Mouse (Mus musculus) adrenal gland, postnatal 36 days (tissue): ENCODE results near the gene Prox2. TPM values are rescaled to one million over a fixed set of nuclear protein-coding genes. Genes with fewer than 3 reads are reported as not detected.

ENCODE experiments used
- DNase-seq, 2 experiments: peaks; one replicate each; pipeline ENCODE4 v3.0.0; 2021; ENCODE audit warnings: mixed read lengths in 1 of 2
- total RNA-seq, 2 experiments: library from RNA; stranded (reverse); gene quantifications; 2 replicates each; pipeline ENCODE4 v1.2.3; 2021

The Prox2 gene
- total RNA-seq, 2 experiments from 2014 or later, result 2.5 to 4.9 TPM

DNA sequence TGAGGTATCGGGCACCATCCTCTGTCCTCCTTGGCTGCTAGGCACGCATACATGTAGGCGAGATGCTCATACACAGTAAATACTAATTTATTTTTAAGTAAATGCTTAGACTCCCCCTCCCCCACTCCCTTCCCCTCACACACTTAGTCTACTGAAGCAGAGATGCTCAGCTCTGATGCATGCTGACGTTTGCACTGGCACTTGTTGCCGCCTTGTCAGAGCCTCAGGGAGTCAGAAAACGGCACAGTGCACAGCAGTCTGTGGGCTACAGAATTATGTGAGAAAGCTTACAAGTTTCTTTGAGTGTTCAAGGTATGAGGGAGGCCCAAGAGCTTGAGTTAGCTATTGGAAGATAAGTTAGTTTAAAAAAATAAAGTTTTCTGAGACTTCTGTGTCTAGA is 20.8 kb upstream of the Prox2 start:
- no peak for DNase-seq

DNA sequence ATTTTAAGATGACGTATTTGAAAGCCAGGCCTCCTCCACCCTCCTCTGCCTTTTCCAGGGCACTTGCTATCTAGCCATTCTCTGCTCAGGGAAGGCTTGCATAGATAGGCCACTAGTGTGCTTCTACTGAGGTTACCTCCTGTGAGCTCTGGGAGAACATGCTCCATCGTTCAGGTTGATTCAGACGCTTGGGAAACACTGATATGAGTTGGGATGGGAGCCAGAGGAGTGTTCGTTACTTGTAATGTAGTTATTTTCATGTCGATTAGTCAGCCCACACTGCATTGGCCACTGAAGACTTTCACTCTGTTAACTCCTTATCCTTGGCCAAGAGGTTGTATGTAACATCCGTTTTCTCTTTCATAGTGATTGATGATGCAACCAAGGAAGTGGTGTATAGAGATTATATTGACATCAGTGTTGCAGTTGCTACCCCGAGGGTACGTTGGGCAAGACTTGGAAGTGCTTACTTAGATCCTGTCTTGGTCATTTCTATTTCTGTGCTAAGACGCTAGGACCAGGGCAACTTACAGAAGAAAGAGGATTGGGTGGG is 18.9 kb upstream of the Prox2 start:
- no peak for DNase-seq

DNA sequence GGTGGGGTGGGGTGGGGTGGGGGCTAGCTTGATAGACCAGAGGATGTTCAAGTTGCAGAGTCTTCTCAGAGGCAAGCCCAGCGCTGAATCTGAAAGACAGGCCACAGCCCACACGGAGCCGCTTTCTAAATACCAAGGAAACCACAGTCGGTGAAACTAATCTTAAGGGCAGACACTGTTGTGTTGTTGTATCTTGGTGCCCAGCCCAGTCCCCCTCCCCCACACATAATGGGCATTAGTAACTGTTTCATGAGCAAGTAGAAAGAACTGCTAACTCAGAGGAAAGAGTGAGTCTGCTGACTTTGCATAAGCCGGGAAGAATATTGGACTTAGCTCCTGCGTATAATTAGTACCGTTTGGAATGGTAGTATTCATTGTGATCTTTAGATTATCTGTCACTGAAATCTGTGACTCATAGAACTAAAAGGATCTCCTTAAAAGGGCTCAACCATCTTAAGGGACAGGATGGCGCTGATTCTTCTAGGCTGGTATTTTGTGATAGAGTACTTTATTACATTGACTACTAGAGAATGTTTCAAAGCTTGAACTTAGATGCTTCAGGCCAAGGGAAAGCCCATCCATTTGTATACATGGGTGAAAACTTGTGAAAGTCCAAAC is 16.5 kb upstream of the Prox2 start:
- no peak for DNase-seq

DNA sequence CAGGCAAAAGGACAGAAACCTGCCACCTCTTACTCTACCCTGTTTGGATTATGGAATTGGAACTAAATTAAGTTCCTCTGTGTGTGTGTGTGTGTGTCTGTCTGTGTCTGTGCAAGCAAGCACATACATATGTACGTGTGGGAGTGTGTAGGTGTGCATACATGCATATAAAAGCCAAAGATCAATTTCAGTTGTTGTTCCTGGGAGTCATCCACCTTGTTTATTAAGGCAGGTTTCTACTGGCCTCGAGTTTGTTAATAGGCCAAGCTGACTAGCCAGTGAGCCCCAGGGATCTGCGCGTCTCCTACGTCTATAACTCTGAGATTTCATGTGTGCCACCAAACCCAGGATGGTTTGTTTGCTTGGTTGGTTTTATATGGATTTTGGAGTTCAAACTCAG is 14.2 kb upstream of the Prox2 start:
- DNase-seq, result no peak

DNA sequence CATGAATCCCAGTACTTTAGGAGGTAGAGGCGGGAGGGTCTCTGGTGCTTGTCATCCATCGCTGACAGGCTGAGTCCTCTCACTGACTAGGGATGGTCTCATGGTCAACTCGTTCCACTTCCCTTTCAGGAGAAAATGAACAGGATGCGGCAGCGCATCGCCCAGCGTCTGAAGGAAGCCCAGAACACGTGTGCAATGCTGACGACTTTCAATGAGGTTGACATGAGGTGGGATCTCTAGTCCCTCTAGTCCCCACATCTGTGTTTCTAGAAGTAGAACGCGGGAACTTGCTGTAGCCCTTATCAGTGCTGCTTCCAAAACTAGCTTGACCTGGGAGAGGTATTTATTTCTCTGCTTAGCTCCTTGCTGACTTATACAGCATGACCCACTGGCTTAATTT is 13.1 kb upstream of the Prox2 start:
- DNase-seq, result no peak

DNA sequence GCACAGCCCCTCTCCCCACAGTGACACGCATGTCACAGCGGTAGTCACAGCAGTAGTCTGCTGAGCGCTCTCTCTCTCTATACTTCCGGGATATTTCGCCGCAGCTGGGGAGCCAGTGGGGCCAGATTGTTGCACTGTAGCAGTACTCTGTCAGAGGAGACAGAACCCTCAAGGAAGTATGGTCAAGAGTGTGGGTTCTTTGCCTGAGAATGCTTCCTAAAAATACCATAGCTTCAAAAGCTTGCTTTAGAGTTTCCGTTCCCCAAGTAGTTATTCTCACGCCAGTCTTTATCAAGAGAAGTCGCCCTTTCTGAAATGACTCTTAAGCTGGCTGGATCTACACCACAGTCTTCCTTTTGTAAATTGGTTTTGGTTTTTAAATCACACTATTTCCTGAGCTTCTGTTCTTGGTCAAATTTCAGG is 12.6 kb upstream of the Prox2 start:
- DNase-seq, result no peak

DNA sequence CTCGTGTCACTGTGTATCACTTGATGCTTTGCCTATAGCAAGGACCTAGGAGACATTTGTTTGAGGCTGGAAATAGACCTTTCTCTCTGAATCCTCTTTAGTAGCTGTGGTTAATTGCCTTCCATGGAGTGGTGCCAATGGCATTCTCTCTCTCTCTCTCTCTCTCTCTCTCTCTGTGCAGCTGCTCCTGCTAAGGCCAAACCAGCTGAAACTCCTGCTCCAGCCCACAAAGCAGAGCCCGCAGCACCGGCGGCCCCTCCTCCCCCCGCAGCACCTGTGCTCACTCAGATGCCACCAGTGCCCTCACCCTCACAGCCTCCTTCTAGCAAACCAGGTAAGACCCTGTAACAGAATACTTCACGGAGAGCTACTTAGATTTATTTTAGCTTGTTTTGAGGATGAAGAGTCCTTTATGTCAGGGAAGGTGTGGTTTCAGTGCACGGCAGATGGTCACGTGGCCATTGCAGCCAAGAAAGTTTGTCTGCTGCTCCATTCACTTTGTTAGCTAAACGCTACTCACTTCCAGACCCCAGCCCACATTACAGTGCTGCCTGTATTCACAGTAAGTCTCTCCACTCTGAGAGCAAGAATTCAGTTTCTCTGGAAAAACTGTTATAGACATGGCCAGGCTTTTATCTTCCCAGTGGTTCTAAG is 11.4 kb upstream of the Prox2 start:
- no peak for DNase-seq

DNA sequence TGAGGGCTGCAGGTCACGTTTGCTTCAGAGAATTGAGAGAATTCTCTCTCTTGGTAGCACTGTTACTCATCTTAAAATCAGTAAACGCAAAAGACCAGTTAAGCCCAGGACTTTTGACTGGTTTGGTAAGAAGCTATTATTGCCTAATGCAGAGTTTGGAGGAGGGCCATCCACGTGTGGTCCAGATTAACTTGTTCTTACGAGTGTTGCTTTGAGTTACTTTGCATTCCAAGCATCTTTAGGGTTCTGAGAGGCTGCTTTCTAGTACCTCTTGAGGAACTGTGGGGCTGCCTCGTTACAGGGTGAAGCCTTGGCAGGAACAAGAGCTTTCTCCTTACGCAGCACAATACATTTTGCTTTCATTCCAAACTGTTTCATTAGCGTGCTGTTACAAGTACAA is 5.1 kb upstream of the Prox2 start:
- no peak for DNase-seq

DNA sequence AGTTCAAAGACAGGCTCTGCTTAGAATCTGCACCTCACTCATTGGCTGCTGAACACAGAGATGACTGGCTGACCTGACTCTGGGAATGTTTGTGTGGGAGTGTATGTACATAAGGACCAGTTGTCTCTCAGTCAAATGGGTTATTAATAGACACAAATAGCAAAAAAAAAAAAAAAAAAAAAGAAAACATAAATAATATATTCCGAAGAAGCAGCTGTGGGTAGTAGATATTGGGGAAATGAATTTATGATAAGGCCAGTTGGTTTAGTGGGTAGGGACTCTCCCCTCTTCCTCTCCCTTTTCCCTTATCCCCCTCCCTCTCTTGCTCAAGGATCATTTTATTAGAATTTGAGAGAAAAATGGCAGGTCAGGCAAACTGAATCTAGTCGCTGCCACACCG is 3.4 kb upstream of the Prox2 start:
- DNase-seq, result no peak

DNA sequence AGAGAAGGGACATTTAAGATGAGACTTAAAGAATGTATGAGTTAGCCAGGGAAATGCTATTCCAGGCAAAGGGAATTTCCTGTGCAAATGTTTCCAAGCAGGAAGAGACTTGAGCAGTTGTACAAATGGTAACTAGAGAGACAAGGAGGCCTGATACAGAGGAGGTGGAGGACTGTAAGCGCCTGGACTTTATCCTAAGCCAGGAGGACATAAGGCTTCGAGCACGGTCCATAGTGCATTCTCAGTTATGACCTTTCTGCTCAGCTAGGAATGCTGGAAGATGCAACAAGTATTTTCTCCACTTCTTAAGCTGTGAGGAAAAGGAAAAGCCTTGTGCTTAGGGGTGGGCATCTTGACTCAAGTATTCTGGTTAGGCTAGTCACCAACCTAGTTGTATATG is 2.8 kb upstream of the Prox2 start:
- no peak for DNase-seq

DNA sequence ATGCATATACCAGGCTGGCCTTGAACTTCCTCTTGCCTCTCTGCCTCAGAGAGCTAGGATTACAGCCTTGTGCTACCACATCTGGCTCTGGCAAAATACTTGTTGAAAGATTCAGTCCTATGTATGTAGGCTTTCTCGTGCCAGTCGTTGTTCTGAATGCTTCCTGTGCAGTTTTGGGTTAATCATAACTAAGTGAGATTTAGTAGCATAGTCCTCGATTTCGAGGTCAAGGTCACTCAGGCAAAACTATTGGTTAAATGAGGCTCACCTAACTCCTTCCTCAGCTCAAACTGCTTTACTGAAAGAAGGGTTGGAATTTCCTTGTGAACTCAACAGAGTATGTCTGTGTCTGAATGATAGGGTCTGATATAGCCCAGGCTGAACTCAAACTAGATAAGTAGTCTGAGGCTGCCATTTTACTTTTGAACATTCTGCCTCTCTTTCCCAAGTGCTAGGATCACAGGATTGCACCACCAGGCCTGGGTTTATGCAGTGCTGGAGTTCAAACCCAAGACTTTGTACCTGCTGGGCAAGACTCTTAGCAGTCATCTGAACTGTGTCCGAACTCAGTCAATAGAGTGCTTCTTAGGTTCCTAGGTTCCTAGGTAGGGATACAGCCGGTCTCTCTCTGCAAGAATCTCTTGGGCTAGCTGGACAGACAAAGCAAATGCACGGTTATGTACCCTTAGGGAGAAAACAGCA is 2.1 kb upstream of the Prox2 start:
- no peak for DNase-seq

DNA sequence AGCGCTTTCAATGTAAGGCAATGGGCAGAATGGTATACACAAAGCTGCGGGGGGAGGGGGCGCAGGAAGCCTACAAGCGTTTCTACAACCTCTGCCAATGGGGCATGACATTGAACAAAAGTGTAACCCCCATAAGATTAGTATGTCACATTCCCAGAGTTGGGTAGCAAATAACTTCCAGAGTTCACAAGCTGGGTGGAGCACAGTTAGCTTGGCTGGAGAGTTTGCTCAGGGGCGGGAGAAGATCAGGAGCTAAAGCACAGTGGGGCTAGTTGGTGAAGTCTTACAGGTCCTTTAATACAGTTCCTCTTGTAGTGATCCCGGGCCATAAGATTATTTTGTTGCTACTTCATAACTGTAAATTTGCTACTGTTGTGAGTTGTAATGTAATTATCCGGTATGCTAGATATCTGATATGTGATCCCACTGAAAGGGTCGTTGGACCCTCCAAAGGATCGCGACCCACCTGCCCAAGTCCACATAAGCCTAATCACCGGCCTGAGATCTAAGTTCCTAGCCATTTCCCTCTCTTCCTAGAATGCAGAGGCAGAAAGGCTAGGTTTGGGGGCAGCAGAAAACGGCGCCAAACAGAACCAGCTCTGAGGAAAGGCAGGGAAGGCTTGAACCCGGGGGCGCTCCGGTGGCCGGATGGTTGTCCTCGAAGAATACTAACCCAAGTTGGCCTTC is 405 bp downstream of the Prox2 start:
- no peak for DNase-seq

DNA sequence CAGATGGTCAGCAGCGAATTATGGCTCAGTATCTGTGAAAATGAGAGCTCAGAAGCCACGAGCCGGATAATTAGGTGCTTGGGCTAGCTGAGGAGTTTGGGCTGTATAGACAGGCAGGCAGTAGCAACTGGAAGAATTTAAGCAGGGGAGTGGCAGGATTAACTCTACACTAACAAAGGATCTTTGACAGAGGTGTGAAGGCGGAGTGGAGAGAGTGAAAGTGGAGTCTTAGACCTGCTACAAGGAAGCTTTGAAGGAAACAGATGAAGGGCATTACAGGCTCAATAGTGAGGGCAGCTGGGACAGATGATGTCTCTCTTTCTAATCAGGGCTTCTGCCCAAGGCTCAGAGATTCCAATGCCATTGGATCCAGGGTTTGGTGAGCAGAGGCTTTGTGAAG is 1.1 kb downstream of the Prox2 start:
- DNase-seq, result no peak

DNA sequence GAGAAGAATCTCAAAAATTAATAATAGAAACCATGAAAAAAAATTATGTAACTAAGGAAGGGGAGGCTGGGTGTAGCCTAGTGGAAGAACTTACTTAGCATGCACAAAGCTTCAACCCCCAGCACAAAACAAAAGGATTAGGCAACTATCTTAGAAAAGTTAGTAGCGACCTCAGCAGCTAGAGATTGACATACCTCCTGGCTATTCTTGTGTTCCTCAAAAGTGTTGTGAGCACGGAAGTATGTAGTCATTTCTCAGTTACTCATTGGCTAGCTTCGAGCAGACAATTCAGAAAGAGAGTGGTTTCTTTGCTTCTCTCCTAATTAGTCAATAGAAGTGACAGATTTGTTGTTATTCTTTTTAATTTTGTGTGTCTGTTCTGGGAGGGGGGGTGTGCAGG is 1.9 kb downstream of the Prox2 start:
- DNase-seq, result no peak

DNA sequence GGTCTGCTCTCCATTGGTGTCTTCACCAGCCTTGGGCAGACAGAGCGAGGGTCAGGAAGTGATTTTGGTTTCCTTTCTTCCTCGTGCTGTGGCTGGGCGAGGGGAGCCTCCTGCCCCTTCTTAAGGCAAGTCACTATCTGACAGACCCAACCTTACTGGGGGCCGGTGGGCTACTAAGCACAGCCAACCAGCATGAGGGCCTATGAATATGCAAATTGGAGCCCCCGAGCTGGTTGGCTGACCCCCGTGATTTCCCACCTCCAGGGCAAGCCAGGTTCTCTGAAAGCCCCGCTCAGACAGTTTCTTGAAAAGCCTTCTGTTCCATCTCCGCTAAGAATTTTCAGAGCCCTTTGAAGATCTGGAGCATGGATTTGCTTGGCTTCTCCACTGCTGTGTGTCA is 4.3 kb downstream of the Prox2 start:
- DNase-seq, result no peak

DNA sequence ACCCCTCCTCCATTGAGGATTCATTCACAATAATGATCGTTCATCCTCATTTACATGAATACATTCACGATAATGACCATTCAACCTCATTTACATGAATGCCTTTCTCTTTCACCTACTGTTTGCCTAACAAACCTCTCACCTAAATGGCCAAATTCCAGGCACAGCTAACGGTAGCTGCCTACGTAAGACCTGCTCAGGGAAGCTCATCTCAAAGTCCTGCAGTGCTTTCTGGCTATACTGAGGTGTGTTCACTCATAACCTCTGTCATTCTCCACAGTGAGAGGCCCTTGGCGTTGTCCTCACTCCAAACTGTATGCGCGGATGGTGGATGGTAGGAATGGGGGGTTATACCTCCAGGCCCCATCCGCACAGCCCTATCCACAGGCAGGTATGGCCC is 5.8 kb downstream of the Prox2 start:
- DNase-seq, result no peak

DNA sequence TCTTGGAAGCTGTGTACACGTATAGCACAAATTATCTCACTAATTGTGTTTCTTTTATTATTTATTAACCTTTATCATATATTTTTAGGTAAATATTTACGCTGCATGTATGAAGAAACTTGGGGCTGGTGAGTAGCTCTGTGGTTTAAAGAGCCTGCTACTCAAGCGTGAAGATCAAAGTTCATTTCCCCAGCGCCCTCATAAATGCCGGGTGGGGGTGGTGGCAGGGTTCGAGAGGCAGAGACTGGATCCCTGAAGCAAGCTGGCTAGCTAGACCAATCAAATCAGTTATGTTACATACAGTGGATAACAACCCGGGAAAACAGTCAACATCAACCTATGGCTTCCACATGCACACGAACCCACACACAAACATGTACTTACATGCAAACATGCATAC is 7.5 kb downstream of the Prox2 start:
- DNase-seq, result no peak

DNA sequence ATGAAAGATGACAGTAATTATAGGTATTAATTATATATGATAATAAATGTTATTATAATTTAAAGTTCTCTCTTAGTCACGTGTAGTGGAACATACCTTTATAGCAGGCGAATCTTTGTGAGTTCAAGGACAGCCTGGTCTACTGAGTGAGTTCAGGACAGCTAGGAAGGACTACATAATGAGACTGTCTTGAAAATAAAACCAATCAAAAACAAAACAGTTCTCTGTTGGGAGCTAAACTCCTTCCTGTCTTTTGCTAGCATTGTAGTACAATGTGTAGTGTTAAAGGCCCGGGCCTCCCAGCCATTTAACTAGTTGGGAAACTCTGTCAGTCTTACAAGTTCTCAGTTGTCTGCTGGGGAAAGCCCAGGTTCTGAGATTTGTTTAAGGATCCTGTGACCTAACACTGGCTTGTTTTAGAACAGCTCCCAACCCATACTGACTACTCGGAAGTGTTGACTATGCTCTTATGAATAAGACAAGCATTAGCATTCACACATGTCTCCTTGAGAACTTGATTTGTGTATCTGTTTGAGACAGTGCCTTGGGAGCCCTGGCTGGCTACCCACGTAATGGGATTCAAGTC is 8.9 kb downstream of the Prox2 start:
- no peak for DNase-seq

DNA sequence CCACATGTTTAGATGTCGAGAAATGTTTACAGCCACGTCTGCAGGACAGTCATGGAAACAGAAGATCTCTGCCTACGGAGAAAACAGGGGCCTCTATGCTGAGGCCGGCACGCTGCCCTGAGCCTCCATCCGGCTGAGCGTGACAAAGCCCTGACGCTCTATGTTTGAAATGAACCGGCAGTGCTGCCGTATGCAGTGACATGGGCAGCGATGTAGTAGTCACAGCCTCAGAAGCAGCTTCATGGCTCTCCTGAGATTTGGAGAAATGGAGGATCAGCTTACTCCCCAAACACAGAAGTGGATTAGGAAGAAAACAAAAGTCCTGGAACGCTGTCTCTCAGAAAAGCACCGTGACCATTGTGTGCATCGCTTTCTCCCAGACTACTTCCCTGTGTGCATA is 9.6 kb downstream of the Prox2 start:
- no peak for DNase-seq

DNA sequence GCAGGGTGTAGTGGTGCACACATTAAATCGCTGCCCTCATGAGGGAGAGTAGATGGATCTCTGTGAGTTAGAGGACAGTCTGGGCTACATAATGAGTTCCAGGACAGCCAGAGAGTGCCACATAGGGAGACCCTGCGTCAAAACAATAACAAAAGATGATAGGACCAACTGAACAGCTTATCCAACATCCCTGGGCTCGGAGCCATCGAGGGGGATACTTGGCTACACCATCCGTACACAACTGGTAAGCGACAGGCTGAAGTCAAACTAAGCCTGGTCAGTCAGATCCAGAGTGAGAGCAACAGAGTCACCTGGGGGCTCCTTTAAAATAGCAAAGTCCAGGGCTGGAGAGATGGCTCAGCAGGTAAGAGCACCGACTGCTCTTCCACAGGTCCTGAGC is 14.7 kb downstream of the Prox2 start:
- DNase-seq, result no peak

DNA sequence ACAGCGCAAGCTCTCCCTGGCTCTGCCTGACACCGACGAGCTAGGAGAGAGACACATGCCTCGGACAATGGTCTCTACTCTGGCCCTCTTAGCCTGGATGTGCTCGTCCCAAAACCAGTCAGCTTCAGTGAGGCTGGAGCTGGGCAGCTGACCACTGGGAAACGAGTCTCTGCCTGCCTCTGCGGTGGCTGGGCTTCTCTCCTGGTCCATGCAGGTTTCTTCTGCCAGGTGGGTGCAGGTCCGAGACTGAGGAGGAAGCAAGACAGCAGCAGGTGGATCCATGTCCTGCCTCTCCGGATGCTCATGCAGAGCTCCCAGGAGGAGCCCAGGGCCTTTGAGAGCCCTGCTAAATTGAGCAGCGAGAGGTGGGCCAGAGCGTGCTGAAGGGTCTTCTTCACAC is 15.4 kb downstream of the Prox2 start:
- DNase-seq, result no peak

DNA sequence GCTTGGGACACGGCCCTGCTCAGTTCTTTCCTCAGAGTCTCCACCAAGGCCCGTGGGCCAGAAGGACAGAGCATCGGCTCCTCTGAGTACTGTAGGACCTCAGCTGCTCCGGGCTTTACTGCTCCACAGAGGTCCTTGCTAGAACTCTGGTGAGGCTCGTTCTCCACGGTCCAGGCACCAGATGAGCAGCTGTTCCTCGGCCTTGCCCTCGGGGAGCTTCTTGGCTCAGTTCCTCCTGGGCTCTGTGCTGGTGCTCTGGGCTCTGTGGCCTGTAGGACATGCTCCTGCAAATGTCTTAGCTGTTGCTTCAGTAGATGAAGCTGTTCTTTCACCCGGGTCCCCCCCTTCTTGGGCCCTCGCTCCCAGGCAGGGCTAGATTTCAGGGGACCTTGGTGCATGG is 15.9 kb downstream of the Prox2 start:
- DNase-seq, result peak; percentile 15 to 32

DNA sequence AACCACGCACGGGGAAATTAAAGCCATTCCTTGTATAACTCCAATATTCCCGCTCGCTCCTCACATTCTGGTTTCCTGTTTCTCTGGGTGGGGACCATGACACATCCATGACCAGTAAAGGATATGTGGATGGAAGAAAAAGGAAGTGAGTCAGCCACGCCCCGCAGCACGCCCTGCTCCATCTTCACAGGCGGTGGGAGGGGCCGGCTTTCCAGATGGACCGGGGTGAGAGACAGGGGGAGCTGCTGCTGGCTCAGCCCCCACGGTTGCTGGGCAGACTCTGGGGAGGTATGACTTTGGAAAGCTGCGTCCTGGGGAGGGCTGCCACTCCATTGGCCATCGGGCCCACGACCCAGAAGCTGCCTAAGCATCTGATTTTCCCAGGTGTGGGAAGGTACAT is 16.5 kb downstream of the Prox2 start:
- DNase-seq, result peak; percentile 30 to 53
